Mouse (Mus musculus) bone marrow, adult 2 months (tissue): ENCODE results near the gene Map4k5. TPM values are rescaled to one million over a fixed set of nuclear protein-coding genes. Genes with fewer than 3 reads are reported as not detected.

Experiments
- H3K27ac ChIP-seq: fragments of 200-500 bp; 2 replicates; pipeline ENCODE4 v1.5.1; 2012; ENCODE audit warnings: low read depth, mild to moderate bottlenecking, control low read depth, inconsistent platforms, low read length; ENCODE audit not compliant: control insufficient read depth, poor library complexity, insufficient read depth
- H3K4me1 ChIP-seq: fragments of 200-500 bp; 2 replicates; pipeline ENCODE4 v1.6.1; 2011; ENCODE audit warnings: low read length; ENCODE audit not compliant: control insufficient read depth, insufficient read depth
- H3K4me3 ChIP-seq: fragments of 200-500 bp; replicated peaks from 2 replicates; pipeline ENCODE3; 2011; ENCODE audit warnings: mild to moderate bottlenecking, low read depth, low read length, control low read depth; ENCODE audit not compliant: control insufficient read depth
- CTCF ChIP-seq: fragments of 200-500 bp; IDR thresholded peaks from 2 replicates; pipeline ENCODE4 v1.5.1; 2011; ENCODE audit warnings: low read length, control low read depth; ENCODE audit not compliant: control insufficient read depth, insufficient read depth
- POLR2A ChIP-seq: fragments of 200-500 bp; IDR thresholded peaks from 2 replicates; pipeline ENCODE4 v1.6.1; 2011; ENCODE audit warnings: low read depth, mild to moderate bottlenecking, control low read depth, low read length, borderline replicate concordance; ENCODE audit not compliant: control insufficient read depth
- WGBS: fragments of 180-500 bp; shearing (Covaris S2); methylation state at CpG from one replicate; pipeline ENCODE4 v1.1.7; 2018; 5-methylcytosine and 5-hydroxymethylcytosine counted together
- polyA plus RNA-seq: library from polyadenylated mRNA; stranded (reverse); fragments of >200 nt; gene quantifications from 2 replicates; pipeline ENCODE4 v1.2.4, GENCODE M21; 2011; ENCODE audit warnings: low replicate concordance; ENCODE audit not compliant: missing spikeins, insufficient read depth, insufficient read length

Map4k5 gene
- polyA plus RNA-seq, 1 experiment: 21.5 TPM

DNA sequence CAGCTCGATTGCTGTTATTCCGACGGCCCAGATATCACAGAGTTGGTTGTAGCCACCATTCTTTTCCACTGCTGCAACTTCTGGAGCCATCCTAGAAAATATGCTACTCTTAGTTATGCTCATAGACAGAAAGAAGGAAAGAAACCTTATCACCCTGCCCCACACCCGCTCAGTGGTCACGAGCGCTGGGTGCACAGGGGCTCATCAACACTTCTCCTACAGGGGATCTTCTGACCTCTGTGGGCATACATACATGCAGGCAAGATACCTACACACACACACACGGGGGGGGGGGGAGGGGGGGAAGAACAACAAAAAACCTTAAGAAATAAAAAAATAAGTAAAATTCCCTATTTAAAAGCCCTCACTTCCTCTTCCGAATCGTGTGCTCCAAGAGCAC lies 47.3 kb downstream of the Map4k5 start:
- H3K4me3 ChIP-seq: no peak overlapping the region
- no peak for TF ChIP-seq CTCF
- TF ChIP-seq POLR2A: no peak
- WGBS: 77% methylated on average over 9 of the region's 9 CpGs
- H3K27ac ChIP-seq: no peak overlapping the region
- H3K4me1 ChIP-seq: no peaks in the 10 kb centered on the region

DNA sequence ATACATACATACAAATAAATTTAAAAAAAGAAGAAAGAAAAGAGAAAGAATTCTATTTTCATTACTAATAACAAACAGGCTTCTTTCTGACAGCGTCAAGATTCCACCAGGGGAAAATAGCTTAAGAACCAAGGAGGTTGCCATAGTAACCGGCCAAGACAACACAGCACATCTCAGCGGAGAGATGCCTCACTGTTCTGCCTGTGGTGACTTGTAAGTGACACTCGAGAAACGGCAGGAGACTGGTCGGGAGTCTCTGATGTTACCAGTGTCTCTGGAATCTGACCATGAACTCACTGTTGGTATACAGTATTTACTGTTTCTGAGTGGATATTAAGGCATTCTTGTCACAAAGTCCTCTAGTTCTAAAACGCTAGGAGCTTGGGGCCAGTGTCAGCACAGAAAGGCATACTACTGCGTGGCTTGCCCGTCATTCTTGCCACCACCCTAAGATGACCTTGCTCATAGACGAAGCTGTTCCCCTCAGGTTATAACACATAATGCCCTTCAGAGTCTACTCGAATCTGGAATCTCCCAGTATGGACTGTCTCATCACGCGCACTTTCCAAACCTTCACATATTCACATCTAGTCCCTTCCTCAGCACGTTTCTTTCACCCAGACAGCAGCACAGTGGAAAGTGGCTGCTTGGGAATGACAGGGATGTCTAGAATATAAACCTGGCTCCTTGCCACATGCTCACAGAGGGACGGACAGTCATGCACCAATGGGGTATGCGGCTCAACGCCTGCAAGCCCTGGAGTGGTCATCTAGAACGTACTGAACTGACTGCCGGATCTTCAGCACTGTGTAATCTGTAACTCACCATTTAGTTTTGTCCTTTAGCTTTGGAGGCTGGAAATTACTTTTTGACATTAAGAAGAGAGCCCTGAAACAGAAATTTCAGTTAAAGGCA lies 49.2 kb downstream of the Map4k5 start:
- 92% methylated on average over 19 of the region's 19 CpGs for WGBS
- TF ChIP-seq CTCF (no peak), POLR2A (no peak)

DNA sequence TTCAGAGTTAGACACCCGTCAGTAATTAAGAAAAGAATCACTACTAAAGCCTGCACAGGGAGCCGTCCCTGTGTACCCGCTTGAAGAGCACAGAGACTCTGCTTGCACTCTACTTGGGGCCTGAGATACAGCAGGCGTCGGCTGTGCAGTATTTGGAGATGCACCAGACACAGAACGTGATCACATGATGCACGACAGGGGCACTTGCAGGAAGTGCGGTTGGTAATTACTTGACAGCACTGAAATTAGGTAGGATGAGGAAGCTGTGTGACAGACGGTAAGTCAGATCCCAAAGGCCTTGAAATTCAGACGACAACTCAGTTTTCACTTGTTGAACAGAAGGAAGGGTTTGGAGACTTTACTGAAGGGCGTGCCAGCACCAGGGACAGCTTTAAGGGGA lies 54.6 kb downstream of the Map4k5 start:
- TF ChIP-seq CTCF (no peak), POLR2A (no peak)
- WGBS: 48% methylated on average over 11 of the region's 11 CpGs
- H3K27ac ChIP-seq: no peak overlapping the region
- H3K4me1 ChIP-seq: no peaks in the 10 kb centered on the region; the same call in 1 of the 2 replicates
- no peak overlapping the region for H3K4me3 ChIP-seq

More for the DNA sequence above, 49.2 kb downstream of the Map4k5 start:
- H3K4me1 ChIP-seq: no peaks in the 10 kb centered on the region
- no peak overlapping the region for H3K4me3 ChIP-seq
- no peak overlapping the region for H3K27ac ChIP-seq

DNA sequence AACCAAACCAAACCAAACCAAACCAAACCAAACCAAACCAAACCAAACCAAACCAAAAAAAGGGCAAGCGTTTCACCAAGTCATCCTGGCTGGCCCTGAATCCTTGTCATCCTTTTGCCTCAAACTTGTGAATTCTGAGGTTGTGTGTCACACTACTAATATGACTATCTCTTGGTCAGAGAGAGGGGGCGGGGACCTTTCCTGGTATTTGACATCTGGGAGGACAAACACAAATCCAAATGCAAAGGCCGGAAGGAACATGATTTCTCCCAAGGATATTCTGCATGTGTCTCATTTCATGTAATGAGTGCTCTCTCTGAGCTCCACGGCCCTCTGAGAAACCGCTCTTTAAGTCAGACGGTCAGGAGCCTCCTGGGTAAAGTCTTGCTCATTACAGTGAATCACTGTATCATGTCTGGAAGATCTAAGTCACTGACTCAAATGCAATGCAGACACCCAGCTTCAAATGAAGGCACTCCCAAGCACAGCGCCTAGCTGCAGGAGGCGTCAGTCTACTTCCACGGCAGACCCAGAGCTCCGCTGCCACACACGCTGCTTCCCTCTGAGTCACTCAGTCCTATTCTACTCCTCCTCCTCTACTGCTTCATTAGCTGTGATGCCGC lies 58.9 kb downstream of the Map4k5 start:
- Histone ChIP-seq H3K4me3 (no peak overlapping the region), H3K4me1 (no peaks in the 10 kb centered on the region; the same call in 1 of the 2 replicates), H3K27ac (no peak overlapping the region)
- WGBS: 95% methylated on average over 12 of the region's 12 CpGs
- TF ChIP-seq CTCF (no peak), POLR2A (no peak)

DNA sequence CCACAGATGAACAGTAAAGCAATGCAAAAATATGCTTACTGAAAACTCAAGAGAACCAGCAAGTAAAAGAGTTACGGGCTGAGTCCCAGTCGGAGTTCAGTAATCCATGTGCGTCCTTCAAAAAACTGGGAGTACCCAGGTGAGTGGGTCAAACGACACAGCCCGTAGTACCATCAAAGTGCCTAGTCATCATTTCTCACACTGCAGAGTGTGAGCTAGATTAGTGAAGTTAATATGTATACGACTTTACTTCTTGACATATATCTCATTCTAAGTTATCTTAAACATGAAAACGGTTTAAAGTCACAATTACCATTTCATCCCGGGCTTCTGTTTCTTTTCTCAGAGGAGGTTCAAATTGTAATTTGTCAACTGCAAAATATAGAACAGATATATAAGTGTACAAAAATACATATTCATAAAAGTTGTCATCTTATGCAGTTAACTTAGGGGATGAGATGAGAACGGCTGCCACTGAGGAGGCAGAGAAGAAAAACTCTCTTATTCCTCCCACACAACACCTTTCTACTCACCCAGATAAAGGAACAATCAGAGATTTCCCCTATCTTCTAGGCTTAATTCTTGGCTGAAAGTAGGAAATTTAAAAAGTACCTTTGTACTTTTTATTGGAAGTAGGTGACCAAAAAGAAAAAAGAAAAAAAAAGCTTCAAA lies 61.6 kb downstream of the Map4k5 start:
- TF ChIP-seq CTCF (no peak), POLR2A (no peak)

DNA sequence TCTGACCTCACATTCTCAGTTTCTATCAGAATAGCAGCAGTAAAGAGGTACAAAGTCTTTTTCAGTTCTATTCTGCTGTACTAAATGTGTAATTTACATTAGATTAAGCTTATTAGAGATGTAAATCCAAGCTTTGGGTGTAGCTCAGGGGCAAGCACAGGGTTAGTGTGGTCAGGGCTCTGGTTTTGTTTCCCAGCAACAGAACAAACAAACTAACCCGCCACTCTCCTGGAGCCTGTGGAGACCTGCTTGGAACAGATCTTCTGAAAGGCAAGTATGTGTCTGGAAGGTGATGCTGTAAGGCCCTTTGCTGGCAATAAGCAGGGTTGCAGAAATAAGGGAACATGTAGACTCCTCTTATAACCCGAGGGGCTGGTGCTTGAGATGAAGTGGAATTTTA lies 64.8 kb downstream of the Map4k5 start:
- 81% methylated on average over 2 of the region's 2 CpGs for WGBS
- Histone ChIP-seq H3K4me1 (no peaks in the 10 kb centered on the region), H3K27ac (no peak overlapping the region), H3K4me3 (no peak overlapping the region)
- TF ChIP-seq POLR2A: no peak
- TF ChIP-seq CTCF: no peak

More for the DNA sequence above, 61.6 kb downstream of the Map4k5 start:
- no peak overlapping the region for H3K27ac ChIP-seq
- WGBS: 94% methylated on average over 9 of the region's 9 CpGs
- H3K4me3 ChIP-seq: no peak overlapping the region
- no peaks in the 10 kb centered on the region for H3K4me1 ChIP-seq

DNA sequence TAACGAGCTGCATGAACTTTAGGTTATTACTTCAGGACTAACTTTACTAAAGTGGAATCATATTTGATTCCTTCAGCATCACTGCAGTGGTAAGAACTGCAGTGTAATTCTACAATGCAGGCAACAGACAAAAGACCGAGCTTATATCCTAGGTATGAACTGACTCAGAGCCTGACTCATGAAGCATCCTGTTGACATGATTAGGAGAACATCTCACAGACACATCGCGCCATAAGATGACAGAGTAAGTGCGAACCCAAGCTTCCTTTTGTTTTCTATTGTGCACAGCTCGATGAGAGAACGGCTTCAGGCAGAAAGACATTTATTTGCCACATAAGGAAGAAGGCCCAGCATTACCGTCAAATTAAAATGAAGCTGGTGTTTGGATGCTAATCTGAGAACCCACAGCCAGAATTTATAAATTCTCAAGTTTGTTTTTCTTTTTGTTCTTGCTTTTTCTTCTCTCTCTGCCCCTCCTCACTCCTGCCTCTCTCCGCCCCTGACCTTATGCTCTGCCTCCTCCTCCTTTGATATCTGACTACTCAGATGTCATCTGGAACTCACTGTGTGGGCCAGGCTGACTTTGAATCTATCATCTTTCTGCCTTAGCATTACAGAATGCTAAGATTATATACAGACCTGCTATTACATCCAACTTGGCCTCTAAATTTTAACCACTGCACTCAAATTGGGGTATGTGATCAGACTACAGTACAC lies 68.0 kb downstream of the Map4k5 start:
- no peak for TF ChIP-seq POLR2A
- TF ChIP-seq CTCF: no peak
- no peak overlapping the region for H3K27ac ChIP-seq
- 89% methylated on average over 9 of the region's 9 CpGs for WGBS
- no peaks in the 10 kb centered on the region for H3K4me1 ChIP-seq
- no peak overlapping the region for H3K4me3 ChIP-seq

DNA sequence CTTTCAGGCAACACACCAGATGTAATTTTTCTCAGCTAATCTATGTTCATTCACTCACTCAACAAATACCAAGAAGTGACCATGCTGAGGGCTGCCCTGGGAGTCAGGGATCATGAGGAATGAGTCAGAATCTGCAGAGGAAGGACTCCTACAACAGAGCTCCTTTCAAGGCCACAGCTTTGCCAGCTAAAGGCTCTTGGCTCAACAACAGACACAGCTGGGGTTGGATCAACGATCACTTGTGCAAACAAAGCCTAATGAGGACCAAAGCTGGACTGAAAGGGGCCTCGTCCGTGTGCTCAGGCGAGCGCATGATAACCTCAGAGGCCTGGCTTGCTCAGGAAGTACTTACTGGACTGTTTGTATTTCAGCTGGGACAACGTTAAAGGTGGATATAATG lies 78.7 kb downstream of the Map4k5 start:
- H3K27ac ChIP-seq: no peak overlapping the region
- 80% methylated on average over 6 of the region's 6 CpGs for WGBS
- no peak for TF ChIP-seq POLR2A
- no peak for TF ChIP-seq CTCF
- no peaks in the 10 kb centered on the region for H3K4me1 ChIP-seq
- H3K4me3 ChIP-seq: no peak overlapping the region
